Mouse (Mus musculus): ENCODE data around the gene Dclk1. TPM values are rescaled to one million over a fixed set of nuclear protein-coding genes. Genes with fewer than 3 reads are reported as not detected.

Dclk1 gene
- polyA plus RNA-seq, 1 experiment, result 70.4 TPM

DNA sequence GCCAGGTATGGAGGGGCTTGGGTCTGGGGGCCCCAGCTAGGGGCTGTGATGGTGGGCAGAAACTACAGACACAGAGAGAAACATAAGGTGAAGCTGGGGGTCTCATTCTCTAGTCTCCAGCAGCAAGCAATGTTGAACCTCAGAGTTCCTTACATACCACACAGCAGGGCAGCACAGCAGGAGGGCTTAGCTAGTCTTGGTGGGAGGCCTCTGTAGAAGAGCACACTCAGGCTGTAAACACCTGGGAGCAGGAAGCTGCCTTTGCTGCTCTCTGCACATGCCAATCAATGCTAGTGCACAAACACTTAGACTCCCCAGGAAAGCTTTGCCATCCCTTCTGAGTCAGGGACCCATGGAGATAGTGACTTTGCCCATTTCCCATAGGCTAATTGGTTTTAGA lies 38.3 kb downstream of the Dclk1 start:
- Histone ChIP-seq H3K79me2 (ENCODE audit: control insufficient read depth, insufficient read depth) (peaks cover 6% of the 10 kb centered on the region), H3ac (ENCODE audit: control insufficient read depth, insufficient read length) (no peak overlapping the region), H3K4me2 (ENCODE audit: low read depth) (no peak overlapping the region), H3K4me3 (no peak overlapping the region), H3K27me3 (ENCODE audit: control insufficient read depth, insufficient read depth, insufficient read length) (no peaks in the 10 kb centered on the region), H3K36me3 (ENCODE audit: control insufficient read depth, insufficient read depth) (no peaks in the 10 kb centered on the region)
- TF ChIP-seq SRF (IDR thresholded peaks at IDR 0.05; ENCODE audit: control insufficient read depth, insufficient read length, low read depth), result no peak
- no peak for TF ChIP-seq CEBPB (IDR thresholded peaks at IDR 0.05; ENCODE audit: insufficient read depth, poor library complexity, severe bottlenecking)
- no peak for TF ChIP-seq TCF12 (IDR thresholded peaks at IDR 0.05; ENCODE audit: insufficient read depth, poor library complexity, severe bottlenecking)

DNA sequence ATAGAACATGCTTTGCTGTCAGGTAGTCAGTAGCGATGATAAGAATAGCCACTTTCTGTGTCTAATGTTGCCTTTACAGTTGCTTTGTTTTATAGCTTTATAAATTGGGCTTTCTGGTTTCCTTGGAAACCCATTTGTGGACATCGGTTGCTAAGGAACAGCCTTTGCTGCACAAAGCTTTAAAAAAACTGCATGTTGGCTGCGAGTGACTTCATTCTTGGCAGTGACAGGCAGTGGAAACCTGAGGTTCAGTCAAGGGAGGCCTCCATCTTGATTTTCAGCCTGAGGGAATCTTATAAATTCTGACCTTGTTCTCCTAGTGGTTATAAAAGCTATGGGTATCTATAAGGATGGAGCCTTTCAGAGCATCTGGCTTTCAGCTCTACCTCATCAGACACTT lies 42.1 kb downstream of the Dclk1 start:
- TF ChIP-seq SRF (IDR thresholded peaks at IDR 0.05; ENCODE audit: control insufficient read depth, insufficient read length, low read depth), result no peak
- no peak for TF ChIP-seq CEBPB (IDR thresholded peaks at IDR 0.05; ENCODE audit: insufficient read depth, poor library complexity, severe bottlenecking)
- no peak for TF ChIP-seq REST (IDR thresholded peaks at IDR 0.05; ENCODE audit: insufficient read depth, insufficient read length)
- no peak for TF ChIP-seq E2F4 (IDR thresholded peaks at IDR 0.05; ENCODE audit: insufficient read depth)
- TF ChIP-seq MAX (IDR thresholded peaks at IDR 0.05; ENCODE audit: low read depth), result no peak
- TF ChIP-seq POLR2A (IDR thresholded peaks at IDR 0.05; ENCODE audit: insufficient read length, low read depth), result no peak
- TF ChIP-seq MYOD1 (IDR thresholded peaks at IDR 0.05; ENCODE audit: control insufficient read depth in 1 of 3, insufficient read length in 2 of 3, low read depth in 2 of 3), result no peak
- no peak for TF ChIP-seq TCF3 (IDR thresholded peaks at IDR 0.05; ENCODE audit: insufficient read length, low read depth)
- TF ChIP-seq TCF12 (IDR thresholded peaks at IDR 0.05; ENCODE audit: insufficient read depth, poor library complexity, severe bottlenecking), result no peak
- no peak overlapping the region for H3ac ChIP-seq (ENCODE audit: control insufficient read depth, insufficient read length)
- H3K4me2 ChIP-seq (ENCODE audit: low read depth), result no peak overlapping the region
- H3K36me3 ChIP-seq (ENCODE audit: control insufficient read depth, insufficient read depth), result no peaks in the 10 kb centered on the region
- peaks cover 11% of the 10 kb centered on the region for H3K79me2 ChIP-seq (ENCODE audit: control insufficient read depth, insufficient read depth)
- no peak overlapping the region for H3K4me3 ChIP-seq
- H3K27me3 ChIP-seq (ENCODE audit: control insufficient read depth, insufficient read depth, insufficient read length), result no peaks in the 10 kb centered on the region

DNA sequence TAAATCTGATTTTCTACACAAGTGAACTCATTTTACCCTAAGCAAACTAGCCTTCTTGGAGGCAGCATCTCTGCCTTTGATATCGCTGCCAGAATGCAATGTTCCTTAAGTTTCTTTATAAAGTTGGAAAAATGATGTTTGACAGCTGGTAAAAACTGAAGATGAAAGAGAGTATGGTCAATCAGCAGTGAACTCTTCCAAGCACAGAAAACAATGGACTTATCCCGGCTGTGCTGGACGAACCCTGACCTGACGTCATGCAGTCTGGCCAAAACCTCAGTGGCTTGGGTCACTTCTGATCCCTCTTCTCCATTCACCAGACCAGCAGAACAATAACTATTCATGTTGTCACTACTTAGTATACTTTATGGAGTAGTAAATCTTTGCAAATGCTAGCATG lies 46.6 kb downstream of the Dclk1 start:
- H3K79me2 ChIP-seq (ENCODE audit: control insufficient read depth, insufficient read depth), result peaks cover 16% of the 10 kb centered on the region
- no peak overlapping the region for H3K4me2 ChIP-seq (ENCODE audit: low read depth)
- TF ChIP-seq POLR2AphosphoS2 (IDR thresholded peaks at IDR 0.05; ENCODE audit: insufficient read length, low read depth), result no peak
- TF ChIP-seq SRF (IDR thresholded peaks at IDR 0.05; ENCODE audit: control insufficient read depth, insufficient read length, low read depth), result no peak
- no peak for TF ChIP-seq TCF12 (IDR thresholded peaks at IDR 0.05; ENCODE audit: insufficient read depth, poor library complexity, severe bottlenecking)
- no peak for TF ChIP-seq USF1 (IDR thresholded peaks at IDR 0.05; ENCODE audit: low read depth)
- no peaks in the 10 kb centered on the region for H3K27me3 ChIP-seq (ENCODE audit: control insufficient read depth, insufficient read depth, insufficient read length)
- no peak overlapping the region for H3K4me3 ChIP-seq
- no peaks in the 10 kb centered on the region for H3K36me3 ChIP-seq (ENCODE audit: control insufficient read depth, insufficient read depth)
- no peak overlapping the region for H3ac ChIP-seq (ENCODE audit: control insufficient read depth, insufficient read length)

DNA sequence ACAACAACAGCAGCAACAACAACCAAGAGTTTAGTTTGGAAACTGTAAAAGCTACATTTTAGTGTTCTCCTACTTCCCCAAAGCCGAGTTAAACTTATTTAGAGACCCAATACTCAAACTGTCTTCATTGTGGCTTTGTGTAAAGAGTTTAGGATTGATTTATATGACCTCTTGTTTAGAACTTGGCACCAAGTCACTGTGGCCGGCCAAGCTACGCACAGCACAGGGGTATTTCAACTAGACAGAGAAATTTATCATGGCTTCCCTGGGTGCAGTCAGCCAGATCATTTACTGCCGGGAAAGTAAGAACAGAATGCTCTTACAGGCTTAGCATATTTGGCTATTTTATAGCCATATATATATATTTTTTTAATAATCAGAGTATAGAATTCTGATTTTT lies 49.8 kb downstream of the Dclk1 start:
- Histone ChIP-seq H3K27me3 (ENCODE audit: control insufficient read depth, insufficient read depth, insufficient read length) (no peaks in the 10 kb centered on the region), H3K79me2 (ENCODE audit: control insufficient read depth, insufficient read depth) (peaks cover 5% of the 10 kb centered on the region), H3ac (ENCODE audit: control insufficient read depth, insufficient read length) (no peak overlapping the region), H3K4me3 (no peak overlapping the region), H3K36me3 (ENCODE audit: control insufficient read depth, insufficient read depth) (no peaks in the 10 kb centered on the region), H3K4me2 (ENCODE audit: low read depth) (no peak overlapping the region)
- no peak for TF ChIP-seq MYOD1 (IDR thresholded peaks at IDR 0.05; ENCODE audit: control insufficient read depth in 1 of 3, insufficient read length in 2 of 3, low read depth in 2 of 3)
- TF ChIP-seq SRF (IDR thresholded peaks at IDR 0.05; ENCODE audit: control insufficient read depth, insufficient read length, low read depth), result no peak
- no peak for TF ChIP-seq REST (IDR thresholded peaks at IDR 0.05; ENCODE audit: insufficient read depth, insufficient read length)
- TF ChIP-seq MAX (IDR thresholded peaks at IDR 0.05; ENCODE audit: low read depth), result no peak
- no peak for TF ChIP-seq TCF3 (IDR thresholded peaks at IDR 0.05; ENCODE audit: insufficient read length, low read depth)

DNA sequence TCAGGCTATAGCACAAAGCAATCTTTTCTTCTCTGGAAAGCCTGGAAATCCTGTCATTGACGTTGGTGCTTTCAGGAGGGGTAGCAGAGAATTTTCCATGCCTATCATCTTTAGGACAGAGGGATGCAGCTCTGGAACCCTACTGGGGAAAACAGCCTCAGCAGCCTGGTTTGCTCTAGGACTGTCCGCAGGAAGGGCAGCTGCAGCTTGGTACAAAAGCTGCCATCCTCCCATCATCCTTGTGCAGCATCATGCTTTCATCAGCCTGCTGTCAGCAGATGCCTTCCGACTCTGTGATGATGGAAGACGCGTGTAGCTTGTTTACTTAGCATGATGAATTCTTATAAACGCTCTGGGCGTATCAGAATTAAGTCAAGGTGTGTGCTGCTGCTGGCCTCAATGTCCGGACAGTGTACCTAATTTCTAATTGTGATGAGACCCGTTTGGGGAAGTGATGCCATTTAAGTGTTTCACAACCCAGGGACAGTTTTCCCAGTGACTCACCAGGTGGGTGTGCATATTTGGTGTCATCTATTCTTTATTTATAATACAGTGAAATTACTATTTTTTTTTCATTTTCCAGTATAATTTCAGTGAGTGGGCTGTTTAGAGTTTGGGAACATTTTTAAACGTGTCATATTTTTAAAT lies 50.7 kb downstream of the Dclk1 start:
- Histone ChIP-seq H3ac (ENCODE audit: control insufficient read depth, insufficient read length) (no peak overlapping the region), H3K79me2 (ENCODE audit: control insufficient read depth, insufficient read depth) (peaks cover 5% of the 10 kb centered on the region)
- no peak for TF ChIP-seq TCF3 (IDR thresholded peaks at IDR 0.05; ENCODE audit: insufficient read length, low read depth)

DNA sequence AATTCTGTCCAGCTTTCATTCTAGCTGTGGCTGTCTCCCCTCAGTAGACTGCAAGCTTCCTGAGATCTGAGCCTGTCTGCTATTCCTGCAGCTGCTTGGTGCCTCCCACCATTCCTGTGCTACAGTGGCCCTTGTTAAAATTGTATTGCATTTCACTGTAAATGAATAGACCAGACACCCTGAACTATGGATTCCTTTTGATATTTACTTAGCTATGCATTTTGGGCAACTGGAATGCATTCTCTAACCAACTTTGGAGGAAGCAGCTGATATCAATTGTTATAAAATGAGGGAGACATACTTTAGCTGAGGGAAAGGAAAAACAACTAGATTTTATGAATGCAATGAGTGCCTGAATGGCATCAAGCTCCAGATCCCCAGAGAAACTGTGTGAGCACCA lies 63.5 kb downstream of the Dclk1 start:
- Histone ChIP-seq H3K27me3 (ENCODE audit: control insufficient read depth, insufficient read depth, insufficient read length) (no peaks in the 10 kb centered on the region), H3K4me2 (ENCODE audit: low read depth) (no peak overlapping the region), H3K36me3 (ENCODE audit: control insufficient read depth, insufficient read depth) (no peaks in the 10 kb centered on the region), H3K79me2 (ENCODE audit: control insufficient read depth, insufficient read depth) (no peaks in the 10 kb centered on the region), H3ac (ENCODE audit: control insufficient read depth, insufficient read length) (no peak overlapping the region), H3K4me3 (no peak overlapping the region)
- no peak for TF ChIP-seq USF1 (IDR thresholded peaks at IDR 0.05; ENCODE audit: low read depth)
- no peak for TF ChIP-seq MAX (IDR thresholded peaks at IDR 0.05; ENCODE audit: low read depth)
- no peak for TF ChIP-seq TCF12 (IDR thresholded peaks at IDR 0.05; ENCODE audit: insufficient read depth, poor library complexity, severe bottlenecking)
- TF ChIP-seq TCF3 (IDR thresholded peaks at IDR 0.05; ENCODE audit: insufficient read length, low read depth), result no peak
- TF ChIP-seq CEBPB (IDR thresholded peaks at IDR 0.05; ENCODE audit: insufficient read depth, poor library complexity, severe bottlenecking), result no peak

More for the DNA sequence above, 50.7 kb downstream of the Dclk1 start:
- H3K27me3 ChIP-seq (ENCODE audit: control insufficient read depth, insufficient read depth, insufficient read length), result no peaks in the 10 kb centered on the region
- H3K4me2 ChIP-seq (ENCODE audit: low read depth), result no peak overlapping the region
- H3K4me3 ChIP-seq, result no peak overlapping the region
- no peaks in the 10 kb centered on the region for H3K36me3 ChIP-seq (ENCODE audit: control insufficient read depth, insufficient read depth)

Measured in myocyte (in vitro differentiated cells).